Mouse (Mus musculus): ENCODE measurements at regions not wholly inside any gene's neighbourhood (a gene's known extent, or its start where the extent isn't known, plus 50 kb on each side); places are given as distances from the start of the nearest gene placed in this dataset.
"Not testable (repeated sequence)": the region's sequence is repeated elsewhere in the genome, so short reads cannot be mapped to it uniquely, and the experiment has no call there.

GRCm38 (mm10) chr8:8851271-8851670 lies 160.9 kb upstream of the Arglu1 start:
- 44% methylated on average over 4 of the region's 4 CpGs for WGBS
- no peak for ATAC-seq (ENCODE audit: low FRiP score, low read depth)
- Histone ChIP-seq H3K36me3 (ENCODE audit: control insufficient read depth, insufficient read depth, low read length) (no peaks in the 10 kb centered on the region), H3K4me3 (replicated peaks; ENCODE audit: low read length) (no peak overlapping the region), H3K4me2 (replicated peaks; ENCODE audit: low read depth, low read length, severe bottlenecking) (no peak overlapping the region), H3K27me3 (ENCODE audit: control insufficient read depth, insufficient read depth, low read length) (no peaks in the 10 kb centered on the region), H3K9ac (ENCODE audit: low read depth, low read length, severe bottlenecking) (no peak overlapping the region), H3K4me1 (ENCODE audit: control insufficient read depth, insufficient read depth, low read length) (no peaks in the 10 kb centered on the region), H3K9me3 (ENCODE audit: control insufficient read depth, low read length) (no peaks in the 10 kb centered on the region), H3K27ac (replicated peaks; ENCODE audit: low read depth, low read length) (no peak overlapping the region)
- no peak for TF ChIP-seq POLR2A (IDR thresholded peaks at IDR 0.05; ENCODE audit: borderline replicate concordance, extremely low read depth, insufficient read depth, insufficient read length)
- DNase-seq (ENCODE audit: low spot score) = no peak

DNA sequence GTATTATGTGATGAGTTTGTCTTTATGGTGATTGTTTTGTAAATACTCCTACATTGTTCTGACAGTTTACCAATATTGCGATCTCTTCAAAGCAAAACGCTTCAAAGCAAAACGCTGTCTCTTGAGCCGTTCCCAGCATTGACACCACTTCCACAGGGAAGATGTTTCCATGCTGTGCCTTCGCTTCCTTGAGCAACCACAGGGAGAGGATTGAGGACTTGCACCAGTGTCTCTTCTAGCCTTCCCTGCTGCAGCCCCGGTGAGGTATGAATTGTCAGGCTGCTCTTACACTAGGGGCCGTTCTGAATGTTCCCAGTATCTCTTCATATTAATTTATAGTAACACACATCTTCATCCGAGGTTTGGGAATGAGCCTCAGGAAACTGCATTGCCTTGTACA lies 160.4 kb upstream of the Arglu1 start:
- Histone ChIP-seq H3K27ac (replicated peaks; ENCODE audit: low read depth, low read length) (no peak overlapping the region), H3K4me3 (replicated peaks; ENCODE audit: low read length) (no peak overlapping the region), H3K9me3 (ENCODE audit: control insufficient read depth, low read length) (no peaks in the 10 kb centered on the region), H3K4me2 (replicated peaks; ENCODE audit: low read depth, low read length, severe bottlenecking) (no peak overlapping the region), H3K4me1 (ENCODE audit: control insufficient read depth, insufficient read depth, low read length) (no peaks in the 10 kb centered on the region), H3K27me3 (ENCODE audit: control insufficient read depth, insufficient read depth, low read length) (no peaks in the 10 kb centered on the region), H3K36me3 (ENCODE audit: control insufficient read depth, insufficient read depth, low read length) (no peaks in the 10 kb centered on the region), H3K9ac (ENCODE audit: low read depth, low read length, severe bottlenecking) (no peak overlapping the region)
- TF ChIP-seq POLR2A (IDR thresholded peaks at IDR 0.05; ENCODE audit: borderline replicate concordance, extremely low read depth, insufficient read depth, insufficient read length) = no peak
- ATAC-seq (ENCODE audit: low FRiP score, low read depth) = no peak
- WGBS = 22% methylated on average over 8 of the region's 8 CpGs
- DNase-seq (ENCODE audit: low spot score) = no peak

GRCm38 (mm10) chr8:8847579-8847978 lies 157.3 kb upstream of the Arglu1 start:
- no peak for TF ChIP-seq POLR2A (IDR thresholded peaks at IDR 0.05; ENCODE audit: borderline replicate concordance, extremely low read depth, insufficient read depth, insufficient read length)
- Histone ChIP-seq H3K4me3 (replicated peaks; ENCODE audit: low read length) (no peak overlapping the region), H3K9me3 (ENCODE audit: control insufficient read depth, low read length) (no peaks in the 10 kb centered on the region), H3K4me2 (replicated peaks; ENCODE audit: low read depth, low read length, severe bottlenecking) (no peak overlapping the region), H3K27me3 (ENCODE audit: control insufficient read depth, insufficient read depth, low read length) (no peaks in the 10 kb centered on the region), H3K27ac (replicated peaks; ENCODE audit: low read depth, low read length) (no peak overlapping the region), H3K4me1 (ENCODE audit: control insufficient read depth, insufficient read depth, low read length) (no peaks in the 10 kb centered on the region), H3K9ac (ENCODE audit: low read depth, low read length, severe bottlenecking) (no peak overlapping the region), H3K36me3 (ENCODE audit: control insufficient read depth, insufficient read depth, low read length) (no peaks in the 10 kb centered on the region)
- no peak for ATAC-seq (ENCODE audit: low FRiP score, low read depth)
- DNase-seq (ENCODE audit: low spot score) = no peak
- 66% methylated on average over 10 of the region's 10 CpGs for WGBS

DNA sequence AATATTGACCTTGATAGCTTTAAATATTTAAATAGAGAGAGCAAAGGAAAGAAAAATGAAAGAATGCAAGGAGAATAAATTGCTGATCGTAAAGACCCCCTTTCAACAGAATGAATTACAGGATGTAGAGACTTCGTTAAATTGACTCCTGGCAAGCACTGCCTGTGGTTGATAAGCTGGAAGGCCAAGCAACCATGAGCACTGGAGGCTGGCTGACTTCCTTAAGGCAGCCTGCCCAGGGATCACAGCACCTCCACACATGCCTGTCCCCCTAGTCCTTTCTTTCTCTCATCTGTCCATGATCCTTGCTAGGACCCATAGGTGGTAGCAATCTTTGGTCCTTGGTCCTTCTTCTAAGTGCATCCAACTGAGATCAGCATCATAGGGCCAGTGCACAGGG lies 152.0 kb upstream of the Arglu1 start:
- H3K4me2 ChIP-seq (replicated peaks; ENCODE audit: low read depth, low read length, severe bottlenecking) = no peak overlapping the region
- H3K27ac ChIP-seq (replicated peaks; ENCODE audit: low read depth, low read length) = no peak overlapping the region
- H3K4me1 ChIP-seq (ENCODE audit: control insufficient read depth, insufficient read depth, low read length) = no peaks in the 10 kb centered on the region
- ATAC-seq (ENCODE audit: low FRiP score, low read depth) (no peak), DNase-seq (ENCODE audit: low spot score) (no peak)
- no peak overlapping the region for H3K9ac ChIP-seq (ENCODE audit: low read depth, low read length, severe bottlenecking)
- H3K27me3 ChIP-seq (ENCODE audit: control insufficient read depth, insufficient read depth, low read length) = no peaks in the 10 kb centered on the region
- no peak for TF ChIP-seq POLR2A (IDR thresholded peaks at IDR 0.05; ENCODE audit: borderline replicate concordance, extremely low read depth, insufficient read depth, insufficient read length)
- H3K36me3 ChIP-seq (ENCODE audit: control insufficient read depth, insufficient read depth, low read length) = no peaks in the 10 kb centered on the region
- WGBS = 27% methylated on average over 2 of the region's 2 CpGs
- H3K9me3 ChIP-seq (ENCODE audit: control insufficient read depth, low read length) = no peaks in the 10 kb centered on the region
- no peak overlapping the region for H3K4me3 ChIP-seq (replicated peaks; ENCODE audit: low read length)

- 79% methylated on average over 11 of the region's 11 CpGs for WGBS
Observed at GRCm38 (mm10) chr8:8836166-8836565, 145.8 kb upstream of the Arglu1 start.

GRCm38 (mm10) chr8:8831306-8831705 lies 141.0 kb upstream of the Arglu1 start:
- DNase-seq (ENCODE audit: low spot score) = no peak
- Histone ChIP-seq H3K4me3 (replicated peaks; ENCODE audit: low read length) (no peak overlapping the region), H3K4me1 (ENCODE audit: control insufficient read depth, insufficient read depth, low read length) (peaks cover 11% of the 10 kb centered on the region; the same call in 1 of the 2 replicates), H3K9me3 (ENCODE audit: control insufficient read depth, low read length) (no peaks in the 10 kb centered on the region), H3K4me2 (replicated peaks; ENCODE audit: low read depth, low read length, severe bottlenecking) (no peak overlapping the region), H3K9ac (ENCODE audit: low read depth, low read length, severe bottlenecking) (no peak overlapping the region), H3K27me3 (ENCODE audit: control insufficient read depth, insufficient read depth, low read length) (no peaks in the 10 kb centered on the region), H3K27ac (replicated peaks; ENCODE audit: low read depth, low read length) (no peak overlapping the region), H3K36me3 (ENCODE audit: control insufficient read depth, insufficient read depth, low read length) (no peaks in the 10 kb centered on the region)
- no peak for ATAC-seq (ENCODE audit: low FRiP score, low read depth)
- no peak for TF ChIP-seq POLR2A (IDR thresholded peaks at IDR 0.05; ENCODE audit: borderline replicate concordance, extremely low read depth, insufficient read depth, insufficient read length)
- WGBS = 79% methylated on average over 6 of the region's 6 CpGs

More at GRCm38 (mm10) chr8:8836166-8836565, 145.8 kb upstream of the Arglu1 start:
- H3K27ac ChIP-seq (replicated peaks; ENCODE audit: low read depth, low read length); H3K27me3 ChIP-seq (ENCODE audit: control insufficient read depth, insufficient read depth, low read length); H3K4me2 ChIP-seq (replicated peaks; ENCODE audit: low read depth, low read length, severe bottlenecking); DNase-seq (ENCODE audit: low spot score); ATAC-seq (ENCODE audit: low FRiP score, low read depth); H3K36me3 ChIP-seq (ENCODE audit: control insufficient read depth, insufficient read depth, low read length); H3K4me1 ChIP-seq (ENCODE audit: control insufficient read depth, insufficient read depth, low read length); H3K4me3 ChIP-seq (replicated peaks; ENCODE audit: low read length); H3K9ac ChIP-seq (ENCODE audit: low read depth, low read length, severe bottlenecking); H3K9me3 ChIP-seq (ENCODE audit: control insufficient read depth, low read length): not testable (repeated sequence)

All from limb, embryonic 14.5 days (tissue).